Mouse (Mus musculus): ENCODE data around the gene Rpa1. TPM values are rescaled to one million over a fixed set of nuclear protein-coding genes. Genes with fewer than 3 reads are reported as not detected.
A peak's percentile ranks its signal among the peaks of the same experiment; 100 is the strongest.

Rpa1 gene
- polyA plus RNA-seq, 2 experiments: 55.3 to 93.2 TPM

DNA sequence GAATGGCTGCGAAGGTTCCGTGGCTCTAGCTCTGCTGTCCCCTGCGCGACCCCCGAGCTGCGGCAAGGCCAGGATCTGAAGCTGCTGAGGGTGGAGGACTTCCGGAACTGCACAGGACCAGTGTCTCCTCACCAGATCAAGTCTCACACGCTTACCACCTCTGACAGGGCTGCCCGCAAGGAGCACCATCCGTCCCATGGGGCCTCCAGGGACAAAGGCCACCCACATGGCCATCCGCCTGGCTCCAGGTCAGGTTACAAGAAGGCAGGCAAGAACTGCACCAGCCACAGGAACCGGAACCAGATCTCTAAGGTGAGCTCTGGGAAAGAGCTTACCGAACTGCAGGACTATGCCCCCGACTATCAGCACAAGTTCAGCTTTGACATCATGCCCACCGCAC is 82.6 kb downstream of the Rpa1 start:
- DNase-seq (ENCODE audit: low read depth in 3 of 3, low spot score in 3 of 3) (no peak), ATAC-seq (ENCODE audit: insufficient read depth) (no peak)
- no peaks in the 10 kb centered on the region for H3K36me3 ChIP-seq (replicated peaks; ENCODE audit: control insufficient read depth, insufficient read depth, low read depth)
- peaks cover 22 to 27% of the 10 kb centered on the region in 2 experiments for H3K4me1 ChIP-seq (replicated peaks; ENCODE audit: control insufficient read depth in 2 of 2, insufficient read depth in 2 of 2, low read length in 1 of 2)
- whole genome bisulfite sequencing (ENCODE audit: insufficient replicate concordance): 81% methylated on average over 15 of the region's 15 CpGs
- no peak overlapping the region for H3K4me3 ChIP-seq (ENCODE audit: insufficient read depth in 1 of 2, low read depth in 2 of 2, low read length in 2 of 2)
- no peaks in the 10 kb centered on the region for H3K9me3 ChIP-seq (ENCODE audit: control insufficient read depth, low read length)
- H3K27me3 ChIP-seq (ENCODE audit: control insufficient read depth, insufficient read depth, low read length): no peaks in the 10 kb centered on the region
- no peak overlapping the region for H3K4me2 ChIP-seq (ENCODE audit: low read depth)
- H3K27ac ChIP-seq: no peak overlapping the region
- no peak for TF ChIP-seq CTCF (IDR thresholded peaks at IDR 0.05; ENCODE audit: low read depth)
- TF ChIP-seq EP300 (IDR thresholded peaks at IDR 0.05; ENCODE audit: low read depth): no peak
- H3K9ac ChIP-seq (replicated peaks): no peak overlapping the region

GRCm38 (mm10) chr11:75264550-75264949 is 83.6 kb downstream of the Rpa1 start:
- WGBS (ENCODE audit: insufficient replicate concordance): 74% methylated on average over 6 of the region's 6 CpGs
- H3K4me1 ChIP-seq (replicated peaks; ENCODE audit: control insufficient read depth in 2 of 2, insufficient read depth in 2 of 2, low read length in 1 of 2): peaks cover 12 to 17% of the 10 kb centered on the region in 2 experiments
- TF ChIP-seq CTCF (IDR thresholded peaks at IDR 0.05; ENCODE audit: low read depth): peak; percentile 51
- no peak for TF ChIP-seq EP300 (IDR thresholded peaks at IDR 0.05; ENCODE audit: low read depth)
- H3K36me3 ChIP-seq (replicated peaks; ENCODE audit: control insufficient read depth, insufficient read depth, low read depth): no peaks in the 10 kb centered on the region
- no peak for ATAC-seq (ENCODE audit: insufficient read depth)
- no peak overlapping the region for H3K27ac ChIP-seq
- no peak overlapping the region for H3K9ac ChIP-seq (replicated peaks)
- no peak overlapping the region for H3K4me2 ChIP-seq (ENCODE audit: low read depth)
- DNase-seq (ENCODE audit: low read depth in 3 of 3, low spot score in 3 of 3): no peak
- no peak overlapping the region for H3K4me3 ChIP-seq (ENCODE audit: insufficient read depth in 1 of 2, low read depth in 2 of 2, low read length in 2 of 2)
- no peaks in the 10 kb centered on the region for H3K9me3 ChIP-seq (ENCODE audit: control insufficient read depth, low read length)
- no peaks in the 10 kb centered on the region for H3K27me3 ChIP-seq (ENCODE audit: control insufficient read depth, insufficient read depth, low read length)

DNA sequence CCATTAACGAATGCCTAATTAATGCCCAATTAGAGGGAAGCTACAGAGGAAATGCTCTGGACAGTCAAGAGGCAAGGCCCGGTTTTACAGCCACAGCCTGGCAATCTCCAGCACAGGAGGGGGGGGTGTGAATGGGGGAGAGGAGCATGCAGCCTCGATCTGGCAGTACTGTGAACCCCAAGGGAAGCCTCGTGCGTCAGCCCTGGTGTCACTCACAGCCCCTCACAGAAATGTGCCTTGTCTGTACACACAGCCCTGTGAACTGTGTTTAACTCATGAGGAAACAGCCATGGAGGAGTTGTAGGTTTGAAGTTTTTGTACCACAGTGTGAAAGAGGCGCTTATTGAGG is 84.2 kb downstream of the Rpa1 start:
- Histone ChIP-seq H3K27me3 (ENCODE audit: control insufficient read depth, insufficient read depth, low read length) (no peaks in the 10 kb centered on the region), H3K9me3 (ENCODE audit: control insufficient read depth, low read length) (no peaks in the 10 kb centered on the region), H3K36me3 (replicated peaks; ENCODE audit: control insufficient read depth, insufficient read depth, low read depth) (no peaks in the 10 kb centered on the region), H3K27ac (no peak overlapping the region), H3K4me1 (replicated peaks; ENCODE audit: control insufficient read depth in 2 of 2, insufficient read depth in 2 of 2, low read length in 1 of 2) (peaks cover 7 to 11% of the 10 kb centered on the region in 2 experiments), H3K4me2 (ENCODE audit: low read depth) (no peak overlapping the region), H3K4me3 (ENCODE audit: insufficient read depth in 1 of 2, low read depth in 2 of 2, low read length in 2 of 2) (no peak overlapping the region), H3K9ac (replicated peaks) (no peak overlapping the region)
- ATAC-seq (ENCODE audit: insufficient read depth) (no peak), DNase-seq (ENCODE audit: low read depth in 3 of 3, low spot score in 3 of 3) (no peak)
- WGBS (ENCODE audit: insufficient replicate concordance): 62% methylated on average over 6 of the region's 6 CpGs
- TF ChIP-seq EP300 (IDR thresholded peaks at IDR 0.05; ENCODE audit: low read depth) (no peak), CTCF (IDR thresholded peaks at IDR 0.05; ENCODE audit: low read depth) (no peak)

DNA sequence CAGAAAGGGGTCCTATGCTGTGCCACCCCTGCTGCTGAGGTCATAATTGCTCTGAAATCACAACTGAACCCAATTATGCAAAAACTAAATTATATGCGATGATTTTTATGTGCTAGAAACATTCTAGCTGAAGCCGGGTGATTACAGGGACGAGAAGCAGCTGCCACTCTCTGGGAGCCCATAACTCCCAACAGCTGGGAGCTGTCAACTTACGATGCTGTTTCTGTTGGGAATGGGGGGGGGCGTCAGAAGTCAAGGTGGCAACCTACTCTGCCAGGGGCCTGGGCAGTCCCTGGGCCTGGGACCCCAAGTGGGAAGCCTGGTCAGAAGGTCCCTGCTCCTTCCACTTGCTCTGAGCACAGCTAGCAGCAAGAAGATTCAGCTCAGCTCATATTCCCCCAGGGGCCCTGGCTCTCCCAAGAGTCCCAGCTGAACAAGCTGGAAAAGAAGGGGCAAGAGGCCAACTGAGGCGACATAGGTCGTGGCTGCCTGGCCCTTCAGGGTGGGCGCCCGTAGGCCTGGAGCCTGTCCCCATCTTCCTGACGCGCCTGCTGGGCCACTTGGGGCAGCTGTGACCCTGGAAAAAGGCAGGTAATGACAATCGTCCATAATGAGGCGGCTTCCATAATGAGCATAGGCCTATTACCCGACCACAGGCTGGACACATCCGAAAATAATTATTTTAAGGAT is 84.7 kb downstream of the Rpa1 start:
- H3K27me3 ChIP-seq (ENCODE audit: control insufficient read depth, insufficient read depth, low read length): no peaks in the 10 kb centered on the region
- peaks cover 7 to 8% of the 10 kb centered on the region in 2 experiments for H3K4me1 ChIP-seq (replicated peaks; ENCODE audit: control insufficient read depth in 2 of 2, insufficient read depth in 2 of 2, low read length in 1 of 2)
- H3K9me3 ChIP-seq (ENCODE audit: control insufficient read depth, low read length): no peaks in the 10 kb centered on the region
- TF ChIP-seq CTCF (IDR thresholded peaks at IDR 0.05; ENCODE audit: low read depth) (no peak), EP300 (IDR thresholded peaks at IDR 0.05; ENCODE audit: low read depth) (no peak)
- no peak overlapping the region for H3K9ac ChIP-seq (replicated peaks)
- H3K4me2 ChIP-seq (ENCODE audit: low read depth): no peak overlapping the region
- no peak for ATAC-seq (ENCODE audit: insufficient read depth)
- WGBS (ENCODE audit: insufficient replicate concordance): 75% methylated on average over 15 of the region's 15 CpGs
- H3K27ac ChIP-seq: no peak overlapping the region
- DNase-seq (ENCODE audit: low read depth in 3 of 3, low spot score in 3 of 3): no peak
- H3K36me3 ChIP-seq (replicated peaks; ENCODE audit: control insufficient read depth, insufficient read depth, low read depth): no peaks in the 10 kb centered on the region
- H3K4me3 ChIP-seq (ENCODE audit: insufficient read depth in 1 of 2, low read depth in 2 of 2, low read length in 2 of 2): no peak overlapping the region

GRCm38 (mm10) chr11:75262791-75263190 is 85.3 kb downstream of the Rpa1 start:
- WGBS (ENCODE audit: insufficient replicate concordance): 25% methylated on average over 5 of the region's 5 CpGs
- Histone ChIP-seq H3K27ac (no peak overlapping the region), H3K9me3 (ENCODE audit: control insufficient read depth, low read length) (no peaks in the 10 kb centered on the region), H3K4me1 (replicated peaks; ENCODE audit: control insufficient read depth in 2 of 2, insufficient read depth in 2 of 2, low read length in 1 of 2) (peaks cover 7 to 8% of the 10 kb centered on the region in 2 experiments), H3K36me3 (replicated peaks; ENCODE audit: control insufficient read depth, insufficient read depth, low read depth) (no peaks in the 10 kb centered on the region), H3K27me3 (ENCODE audit: control insufficient read depth, insufficient read depth, low read length) (no peaks in the 10 kb centered on the region), H3K4me2 (ENCODE audit: low read depth) (no peak overlapping the region), H3K4me3 (ENCODE audit: insufficient read depth in 1 of 2, low read depth in 2 of 2, low read length in 2 of 2) (no peak overlapping the region), H3K9ac (replicated peaks) (no peak overlapping the region)
- TF ChIP-seq EP300 (IDR thresholded peaks at IDR 0.05; ENCODE audit: low read depth) (no peak), CTCF (IDR thresholded peaks at IDR 0.05; ENCODE audit: low read depth) (no peak)
- ATAC-seq (ENCODE audit: insufficient read depth) (no peak), DNase-seq (ENCODE audit: low read depth in 3 of 3, low spot score in 3 of 3) (no peak)

Data from liver, embryonic 14.5 days (tissue).